Mouse (Mus musculus) midbrain, embryonic 15.5 days (tissue): ENCODE measurements around the gene B430306N03Rik. TPM values are rescaled to one million over a fixed set of nuclear protein-coding genes. Genes with fewer than 3 reads are reported as not detected.

Source experiments
- ATAC-seq: fragments of 200-750 bp; cut with Nextera tagmentation; replicated peaks from 2 replicates; pipeline ENCODE4 v1.8.0; 2017; ENCODE audit warnings: moderate TSS enrichment
- H3K27ac ChIP-seq: fragments of 300-500 bp; sonication (generic); 2 replicates; pipeline ENCODE4 v1.5.1; 2015; ENCODE audit warnings: mild to moderate bottlenecking, inconsistent platforms
- H3K27me3 ChIP-seq: fragments of 300-500 bp; sonication (generic); replicated peaks from 2 replicates; pipeline ENCODE4 v1.6.1; 2015; ENCODE audit warnings: inconsistent platforms
- H3K36me3 ChIP-seq: fragments of 300-500 bp; sonication (generic); replicated peaks from 2 replicates; pipeline ENCODE4 v1.6.1; 2015; ENCODE audit warnings: inconsistent platforms
- H3K4me1 ChIP-seq: fragments of 300-500 bp; sonication (generic); 2 replicates; pipeline ENCODE4 v1.6.1; 2015; ENCODE audit warnings: inconsistent platforms
- H3K4me2 ChIP-seq: fragments of 300-500 bp; sonication (generic); 2 replicates; pipeline ENCODE4 v1.6.1; 2015; ENCODE audit warnings: inconsistent platforms, mild to moderate bottlenecking, moderate library complexity
- H3K4me3 ChIP-seq: fragments of 300-500 bp; sonication (generic); 2 replicates; pipeline ENCODE4 v1.5.1; 2015; ENCODE audit warnings: mild to moderate bottlenecking, inconsistent platforms
- H3K9ac ChIP-seq: fragments of 300-500 bp; sonication (generic); 2 replicates; pipeline ENCODE4 v1.6.1; 2015; ENCODE audit warnings: mild to moderate bottlenecking, inconsistent platforms
- H3K9me3 ChIP-seq: fragments of 300-500 bp; sonication (generic); 2 replicates; pipeline ENCODE4 v1.6.1; 2016; ENCODE audit warnings: inconsistent platforms
- WGBS: fragments of 180-500 bp; shearing (Covaris S2); methylation state at CpG from one replicate; pipeline ENCODE4 v1.1.7; 2015; ENCODE audit warnings: mixed read lengths; 5-methylcytosine and 5-hydroxymethylcytosine counted together
- polyA plus RNA-seq: library from polyadenylated mRNA; unstranded; fragments of >200 nt; fragmentation: Nextera tagmentation; extraction: Ambion mirVana; gene quantifications from 2 replicates; pipeline ENCODE4 v1.2.1, GENCODE M21; 2015

B430306N03Rik gene
- polyA plus RNA-seq, 1 experiment from 2014 or later: 0.09 TPM

DNA sequence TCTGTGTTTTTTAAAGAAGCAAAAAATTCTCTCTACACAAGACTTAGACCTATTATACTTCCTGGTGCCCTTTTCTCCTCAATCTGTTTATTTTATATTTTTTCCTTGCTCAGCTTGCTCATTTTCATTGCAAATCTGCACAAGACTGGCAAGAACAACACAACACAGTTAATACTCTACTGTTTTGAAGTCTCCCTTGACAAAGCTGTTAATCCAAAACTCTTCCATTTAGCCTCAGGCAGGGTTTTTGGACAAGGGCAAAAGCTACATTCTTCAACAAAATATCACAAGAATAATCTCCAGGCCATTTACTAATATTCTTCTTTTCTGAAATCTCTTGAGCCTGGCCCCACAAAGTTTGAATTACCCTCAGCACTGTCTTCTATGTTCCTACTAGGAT lies 55.7 kb downstream of the B430306N03Rik start:
- H3K4me3 ChIP-seq: no peak overlapping the region
- H3K27ac ChIP-seq: no peak overlapping the region
- ATAC-seq: no peak
- no peaks in the 10 kb centered on the region for H3K27me3 ChIP-seq
- H3K9ac ChIP-seq: no peak overlapping the region
- H3K4me1 ChIP-seq: no peaks in the 10 kb centered on the region
- no peaks in the 10 kb centered on the region for H3K36me3 ChIP-seq
- no peak overlapping the region for H3K4me2 ChIP-seq
- H3K9me3 ChIP-seq: no peaks in the 10 kb centered on the region

GRCm38 (mm10) chr17:48372987-48373386 lies 57.0 kb downstream of the B430306N03Rik start:
- Histone ChIP-seq H3K4me1 (no peaks in the 10 kb centered on the region), H3K9ac (no peak overlapping the region), H3K4me2 (no peak overlapping the region), H3K4me3 (no peak overlapping the region), H3K9me3 (no peaks in the 10 kb centered on the region), H3K36me3 (no peaks in the 10 kb centered on the region), H3K27ac (no peak overlapping the region), H3K27me3 (no peaks in the 10 kb centered on the region)
- no peak for ATAC-seq
- 84% methylated on average over 8 of the region's 8 CpGs for WGBS

GRCm38 (mm10) chr17:48376102-48376501 lies 60.2 kb downstream of the B430306N03Rik start:
- Histone ChIP-seq H3K27ac (no peak overlapping the region), H3K27me3 (no peaks in the 10 kb centered on the region), H3K36me3 (no peaks in the 10 kb centered on the region), H3K4me2 (no peak overlapping the region), H3K4me1 (no peaks in the 10 kb centered on the region), H3K4me3 (no peak overlapping the region), H3K9ac (no peak overlapping the region), H3K9me3 (no peaks in the 10 kb centered on the region)
- 98% methylated on average over 1 of the region's 1 CpGs for WGBS
- ATAC-seq: no peak

Other genes with a start within 250 kb of the B430306N03Rik start
- gene 1700067P10Rik, start 226.8 kb upstream of the B430306N03Rik start, polyA plus RNA-seq: 0.22 TPM in 1 of 2 replicates, not detected in the other
- gene 9830107B12Rik, start 169.9 kb upstream of the B430306N03Rik start, polyA plus RNA-seq: not detected in 2 replicates
- not detected in 2 replicates for gene A530064D06Rik, start 148.9 kb upstream of the B430306N03Rik start, polyA plus RNA-seq
- not detected in 2 replicates for gene Trem1, start 83.4 kb upstream of the B430306N03Rik start, polyA plus RNA-seq
- not detected in 2 replicates for gene Trem3, start 68.4 kb upstream of the B430306N03Rik start, polyA plus RNA-seq
- not detected in 2 replicates for gene Treml4, start 51.8 kb upstream of the B430306N03Rik start, polyA plus RNA-seq
- gene Treml2, start 16.6 kb upstream of the B430306N03Rik start, polyA plus RNA-seq: 0.08 TPM in 1 of 2 replicates, not detected in the other
- 3.9 and 4.2 TPM in 2 replicates for gene Trem2, start 30.3 kb downstream of the B430306N03Rik start, polyA plus RNA-seq
- gene Treml1, start 43.8 kb downstream of the B430306N03Rik start, polyA plus RNA-seq: 0.41 TPM in 2 replicates
- 12.2 and 12.3 TPM in 2 replicates for gene Nfya, start 93.8 kb downstream of the B430306N03Rik start, polyA plus RNA-seq
- gene Oard1, start 93.9 kb downstream of the B430306N03Rik start, polyA plus RNA-seq: 38.3 and 41.3 TPM in 2 replicates
- 0.31 and 0.55 TPM in 2 replicates for gene Apobec2, start 116.8 kb downstream of the B430306N03Rik start, polyA plus RNA-seq
- gene Tspo2, start 135.4 kb downstream of the B430306N03Rik start, polyA plus RNA-seq: 1.7 and 2.6 TPM in 2 replicates
- 0.22 and 0.23 TPM in 2 replicates for gene Unc5cl, start 138.8 kb downstream of the B430306N03Rik start, polyA plus RNA-seq